Mouse (Mus musculus) forebrain, embryonic 13.5 days (tissue): Measurements from ENCODE around the gene Mmrn2. TPM values are rescaled to one million over a fixed set of nuclear protein-coding genes. Genes with fewer than 3 reads are reported as not detected.
A peak's percentile ranks its signal among the peaks of the same experiment; 100 is the strongest.

Experiments used
- ATAC-seq: fragments of 200-750 bp; cut with Nextera tagmentation; 2 replicates; pipeline ENCODE4 v1.8.0; 2017
- H3K27ac ChIP-seq: fragments of 300-500 bp; sonication (generic); 2 replicates; pipeline ENCODE4 v1.5.1; 2015; ENCODE audit warnings: inconsistent platforms, mild to moderate bottlenecking, moderate library complexity
- H3K27me3 ChIP-seq: fragments of 300-500 bp; sonication (generic); 2 replicates; pipeline ENCODE4 v1.6.1; 2015; ENCODE audit warnings: mild to moderate bottlenecking, inconsistent platforms
- H3K36me3 ChIP-seq: fragments of 300-500 bp; sonication (generic); 2 replicates; pipeline ENCODE4 v1.6.1; 2015; ENCODE audit warnings: mild to moderate bottlenecking, inconsistent platforms; ENCODE audit not compliant: poor library complexity, severe bottlenecking
- H3K4me1 ChIP-seq: fragments of 300-500 bp; sonication (generic); 2 replicates; pipeline ENCODE4 v1.6.1; 2015; ENCODE audit warnings: inconsistent platforms
- H3K4me2 ChIP-seq: fragments of 300-500 bp; sonication (generic); 2 replicates; pipeline ENCODE4 v1.6.1; 2015; ENCODE audit warnings: inconsistent platforms, mild to moderate bottlenecking, moderate library complexity
- H3K4me3 ChIP-seq: fragments of 300-500 bp; sonication (generic); 2 replicates; pipeline ENCODE4 v1.5.1; 2015; ENCODE audit warnings: mild to moderate bottlenecking, inconsistent platforms
- H3K9ac ChIP-seq: fragments of 300-500 bp; sonication (generic); 2 replicates; pipeline ENCODE4 v1.6.1; 2015; ENCODE audit warnings: mild to moderate bottlenecking, inconsistent platforms
- H3K9me3 ChIP-seq: fragments of 300-500 bp; sonication (generic); replicated peaks from 2 replicates; pipeline ENCODE4 v1.6.1; 2016; ENCODE audit warnings: inconsistent platforms
- WGBS: fragments of 180-500 bp; shearing (Covaris S2); methylation state at CpG from one replicate; pipeline ENCODE4 v1.1.7; 2015; 5-methylcytosine and 5-hydroxymethylcytosine counted together
- polyA plus RNA-seq: library from polyadenylated mRNA; unstranded; fragments of >200 nt; fragmentation: Nextera tagmentation; extraction: Ambion mirVana; gene quantifications from 2 replicates; pipeline ENCODE4 v1.2.1, GENCODE M21; 2015

Gene Mmrn2
- polyA plus RNA-seq, 1 experiment from 2014 or later = 5.1 TPM

GRCm38 (mm10) chr14:34378560-34379331, 3.5 kb downstream of the Mmrn2 start:
- Histone ChIP-seq H3K27me3 (no peaks in the 10 kb centered on the region), H3K27ac (no peak overlapping the region), H3K4me1 (peaks cover 9% of the 10 kb centered on the region), H3K4me2 (no peak overlapping the region), H3K9me3 (no peaks in the 10 kb centered on the region), H3K9ac (no peak overlapping the region; the same call in 1 of the 2 replicates), H3K4me3 (no peak overlapping the region), H3K36me3 (no peaks in the 10 kb centered on the region)
- 40% methylated on average over 11 of the region's 11 CpGs for WGBS
- peak; percentile 44; the same call in 1 of the 2 replicates for ATAC-seq

- Histone ChIP-seq H3K4me1 (peaks cover 9% of the 10 kb centered on the region), H3K9ac (no peak overlapping the region), H3K27me3 (no peaks in the 10 kb centered on the region), H3K9me3 (no peaks in the 10 kb centered on the region), H3K27ac (no peak overlapping the region), H3K4me2 (no peak overlapping the region), H3K36me3 (no peaks in the 10 kb centered on the region), H3K4me3 (no peak overlapping the region)
- 92% methylated on average over 9 of the region's 9 CpGs for WGBS
- no peak for ATAC-seq
Measured at GRCm38 (mm10) chr14:34382921-34383704, 7.8 kb downstream of the Mmrn2 start.

GRCm38 (mm10) chr14:34393295-34393694, 18.0 kb downstream of the Mmrn2 start:
- H3K27ac ChIP-seq = no peak overlapping the region
- ATAC-seq = no peak; the same call in 1 of the 2 replicates
- no peaks in the 10 kb centered on the region for H3K27me3 ChIP-seq
- H3K36me3 ChIP-seq = peaks cover 9% of the 10 kb centered on the region
- H3K4me2 ChIP-seq = no peak overlapping the region
- 35% methylated on average over 4 of the region's 4 CpGs for WGBS
- no peak overlapping the region for H3K9ac ChIP-seq
- no peak overlapping the region for H3K4me3 ChIP-seq
- H3K9me3 ChIP-seq = 0 out of 2 replicates have a peak, but pooled peaks cover 5% of the 10 kb centered on the region
- H3K4me1 ChIP-seq = no peaks in the 10 kb centered on the region

GRCm38 (mm10) chr14:34397871-34398270, 22.6 kb downstream of the Mmrn2 start:
- 93% methylated on average over 5 of the region's 5 CpGs for WGBS
- Histone ChIP-seq H3K4me3 (no peak overlapping the region), H3K9me3 (no peaks in the 10 kb centered on the region), H3K4me1 (no peaks in the 10 kb centered on the region), H3K27ac (no peak overlapping the region), H3K4me2 (no peak overlapping the region), H3K9ac (no peak overlapping the region), H3K27me3 (no peaks in the 10 kb centered on the region), H3K36me3 (peaks cover 36% of the 10 kb centered on the region)
- no peak for ATAC-seq

- Histone ChIP-seq H3K4me3 (no peak overlapping the region), H3K4me2 (no peak overlapping the region), H3K9ac (no peak overlapping the region), H3K27me3 (no peaks in the 10 kb centered on the region), H3K36me3 (peaks cover 43% of the 10 kb centered on the region), H3K4me1 (no peaks in the 10 kb centered on the region), H3K27ac (no peak overlapping the region), H3K9me3 (no peaks in the 10 kb centered on the region)
- 94% methylated on average over 21 of the region's 21 CpGs for WGBS
- ATAC-seq = no peak
Measured at GRCm38 (mm10) chr14:34398901-34399300, 23.6 kb downstream of the Mmrn2 start.

DNA sequence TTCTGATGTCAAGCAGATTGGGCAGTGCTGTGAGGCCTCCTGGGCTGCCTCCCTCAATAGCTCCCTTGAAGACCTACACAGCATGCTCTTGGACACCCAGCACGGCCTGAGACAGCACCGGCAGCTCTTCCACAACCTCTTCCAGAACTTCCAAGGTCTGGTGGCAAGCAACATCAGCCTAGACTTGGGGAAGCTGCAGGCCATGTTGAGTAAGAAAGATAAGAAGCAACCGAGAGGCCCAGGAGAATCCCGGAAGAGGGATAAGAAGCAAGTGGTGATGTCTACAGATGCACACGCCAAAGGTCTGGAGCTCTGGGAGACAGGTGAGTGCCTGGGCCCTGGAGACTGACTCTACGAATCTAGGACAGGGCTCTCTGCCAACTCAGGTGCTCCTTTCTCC, 24.0 kb downstream of the Mmrn2 start:
- Histone ChIP-seq H3K9ac (no peak overlapping the region), H3K4me2 (no peak overlapping the region), H3K27ac (no peak overlapping the region), H3K9me3 (no peaks in the 10 kb centered on the region), H3K4me3 (no peak overlapping the region), H3K27me3 (no peaks in the 10 kb centered on the region), H3K4me1 (no peaks in the 10 kb centered on the region), H3K36me3 (peaks cover 45% of the 10 kb centered on the region)
- ATAC-seq = no peak
- 94% methylated on average over 6 of the region's 6 CpGs for WGBS

GRCm38 (mm10) chr14:34400021-34400420, 24.8 kb downstream of the Mmrn2 start:
- WGBS = 90% methylated on average over 3 of the region's 3 CpGs
- H3K9me3 ChIP-seq = no peaks in the 10 kb centered on the region
- H3K4me2 ChIP-seq = no peak overlapping the region
- H3K4me1 ChIP-seq = no peaks in the 10 kb centered on the region
- no peak overlapping the region for H3K4me3 ChIP-seq
- H3K27me3 ChIP-seq = no peaks in the 10 kb centered on the region
- no peak overlapping the region for H3K27ac ChIP-seq
- H3K36me3 ChIP-seq = peaks cover 53% of the 10 kb centered on the region
- ATAC-seq = no peak
- H3K9ac ChIP-seq = no peak overlapping the region

- 56% methylated on average over 6 of the region's 6 CpGs for WGBS
- Histone ChIP-seq H3K4me1 (no peaks in the 10 kb centered on the region), H3K27me3 (no peaks in the 10 kb centered on the region), H3K4me3 (no peak overlapping the region), H3K27ac (no peak overlapping the region), H3K36me3 (peaks cover 62% of the 10 kb centered on the region), H3K9me3 (no peaks in the 10 kb centered on the region), H3K4me2 (no peak overlapping the region), H3K9ac (no peak overlapping the region)
- no peak for ATAC-seq
Measured at GRCm38 (mm10) chr14:34401135-34401534, 25.9 kb downstream of the Mmrn2 start.

- Histone ChIP-seq H3K9me3 (no peaks in the 10 kb centered on the region), H3K27ac (no peak overlapping the region), H3K4me3 (no peak overlapping the region), H3K27me3 (no peaks in the 10 kb centered on the region), H3K4me2 (no peak overlapping the region), H3K9ac (no peak overlapping the region), H3K4me1 (no peaks in the 10 kb centered on the region), H3K36me3 (peaks cover 71% of the 10 kb centered on the region)
- ATAC-seq = no peak
- 89% methylated on average over 8 of the region's 8 CpGs for WGBS
Measured at GRCm38 (mm10) chr14:34402871-34403270, 27.6 kb downstream of the Mmrn2 start.

DNA sequence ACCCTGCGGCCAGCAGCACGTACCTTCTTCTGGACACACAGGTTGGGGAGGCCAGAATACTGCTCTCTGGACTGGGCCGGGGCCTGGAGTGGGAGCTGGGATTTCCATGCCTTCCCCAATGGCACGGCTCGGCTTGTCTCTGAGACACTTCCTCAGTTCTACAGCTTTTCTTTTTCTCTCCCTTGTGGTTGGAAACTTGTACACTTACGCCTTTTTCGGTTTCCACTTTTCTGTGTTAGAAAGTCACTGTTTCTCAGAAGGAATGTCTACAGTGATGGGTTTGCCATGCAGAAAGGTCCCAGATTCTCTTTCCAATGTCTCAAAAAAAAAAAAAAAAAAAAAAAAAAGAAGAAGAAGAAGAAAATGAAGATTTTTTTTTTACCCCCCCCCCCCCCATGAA, 28.2 kb downstream of the Mmrn2 start:
- Histone ChIP-seq H3K36me3 (peaks cover 68% of the 10 kb centered on the region), H3K4me2 (no peak overlapping the region), H3K27ac (no peak overlapping the region), H3K27me3 (no peaks in the 10 kb centered on the region), H3K9me3 (no peaks in the 10 kb centered on the region), H3K4me1 (no peaks in the 10 kb centered on the region), H3K4me3 (no peak overlapping the region), H3K9ac (no peak overlapping the region)
- WGBS = 95% methylated on average over 7 of the region's 7 CpGs
- no peak for ATAC-seq

- peaks cover 4% of the 10 kb centered on the region; the same call in 1 of the 2 replicates for H3K9me3 ChIP-seq
- no peak overlapping the region for H3K9ac ChIP-seq
- no peak overlapping the region for H3K27ac ChIP-seq
- H3K27me3 ChIP-seq = no peaks in the 10 kb centered on the region
- H3K36me3 ChIP-seq = peaks cover 68% of the 10 kb centered on the region
- 95% methylated on average over 6 of the region's 6 CpGs for WGBS
- H3K4me1 ChIP-seq = no peaks in the 10 kb centered on the region
- no peak for ATAC-seq
- H3K4me2 ChIP-seq = no peak overlapping the region
- no peak overlapping the region for H3K4me3 ChIP-seq
Measured at GRCm38 (mm10) chr14:34410716-34411115, 35.5 kb downstream of the Mmrn2 start.

- peaks cover 62% of the 10 kb centered on the region for H3K36me3 ChIP-seq
- H3K4me3 ChIP-seq = no peak overlapping the region
- H3K27ac ChIP-seq = no peak overlapping the region
- H3K27me3 ChIP-seq = no peaks in the 10 kb centered on the region
- ATAC-seq = no peak
- H3K9ac ChIP-seq = no peak overlapping the region
- 88% methylated on average over 7 of the region's 7 CpGs for WGBS
- H3K4me2 ChIP-seq = no peak overlapping the region
- H3K9me3 ChIP-seq = peaks cover 4% of the 10 kb centered on the region; the same call in 1 of the 2 replicates
- H3K4me1 ChIP-seq = no peaks in the 10 kb centered on the region
Measured at GRCm38 (mm10) chr14:34412164-34412896, 37.1 kb downstream of the Mmrn2 start.
